Mouse (Mus musculus) hindbrain, embryonic 12.5 days (tissue): ENCODE measurements at regions not wholly inside any gene's neighbourhood (a gene's known extent, or its start where the extent isn't known, plus 50 kb on each side); places are given as distances from the start of the nearest gene placed in this dataset.

Source experiments
- ATAC-seq: fragments of 200-750 bp; cut with Nextera tagmentation; 2 replicates; pipeline ENCODE4 v1.8.0; 2017; ENCODE audit warnings: moderate TSS enrichment; ENCODE audit not compliant: low FRiP score
- H3K27ac ChIP-seq: fragments of 300-500 bp; sonication (generic); 2 replicates; pipeline ENCODE4 v1.5.1; 2016; ENCODE audit warnings: mild to moderate bottlenecking
- H3K27me3 ChIP-seq: fragments of 300-500 bp; sonication (generic); 2 replicates; pipeline ENCODE4 v1.6.1; 2016; ENCODE audit warnings: mild to moderate bottlenecking
- H3K36me3 ChIP-seq: fragments of 300-500 bp; sonication (generic); 2 replicates; pipeline ENCODE4 v1.6.1; 2016; ENCODE audit warnings: mild to moderate bottlenecking
- H3K4me1 ChIP-seq: fragments of 300-500 bp; sonication (generic); 2 replicates; pipeline ENCODE4 v1.6.1; 2016
- H3K4me2 ChIP-seq: fragments of 300-500 bp; sonication (generic); replicated peaks from 2 replicates; pipeline ENCODE4 v1.6.1; 2016; ENCODE audit warnings: mild to moderate bottlenecking
- H3K4me3 ChIP-seq: fragments of 300-500 bp; sonication (generic); 2 replicates; pipeline ENCODE4 v1.5.1; 2016; ENCODE audit warnings: mild to moderate bottlenecking
- H3K9ac ChIP-seq: fragments of 300-500 bp; sonication (generic); 2 replicates; pipeline ENCODE4 v1.6.1; 2016; ENCODE audit warnings: mild to moderate bottlenecking, moderate library complexity
- H3K9me3 ChIP-seq: fragments of 300-500 bp; sonication (generic); replicated peaks from 2 replicates; pipeline ENCODE4 v1.6.1; 2016; ENCODE audit warnings: mild to moderate bottlenecking
- WGBS: fragments of 180-500 bp; shearing (Covaris S2); methylation state at CpG from one replicate; pipeline ENCODE4 v1.1.7; 2016; 5-methylcytosine and 5-hydroxymethylcytosine counted together

- no peaks in the 10 kb centered on the region for H3K36me3 ChIP-seq
- no peak for ATAC-seq
- H3K4me1 ChIP-seq = peaks cover 8% of the 10 kb centered on the region
- no peak overlapping the region for H3K4me3 ChIP-seq
- H3K4me2 ChIP-seq = no peak overlapping the region
- no peak overlapping the region for H3K9ac ChIP-seq
- H3K9me3 ChIP-seq = no peaks in the 10 kb centered on the region
- H3K27me3 ChIP-seq = no peaks in the 10 kb centered on the region
- 75% methylated on average over 7 of the region's 7 CpGs for WGBS
- H3K27ac ChIP-seq = no peak overlapping the region
Measured at GRCm38 (mm10) chr13:111968197-111968596, 159.4 kb upstream of the Map3k1 start.

DNA sequence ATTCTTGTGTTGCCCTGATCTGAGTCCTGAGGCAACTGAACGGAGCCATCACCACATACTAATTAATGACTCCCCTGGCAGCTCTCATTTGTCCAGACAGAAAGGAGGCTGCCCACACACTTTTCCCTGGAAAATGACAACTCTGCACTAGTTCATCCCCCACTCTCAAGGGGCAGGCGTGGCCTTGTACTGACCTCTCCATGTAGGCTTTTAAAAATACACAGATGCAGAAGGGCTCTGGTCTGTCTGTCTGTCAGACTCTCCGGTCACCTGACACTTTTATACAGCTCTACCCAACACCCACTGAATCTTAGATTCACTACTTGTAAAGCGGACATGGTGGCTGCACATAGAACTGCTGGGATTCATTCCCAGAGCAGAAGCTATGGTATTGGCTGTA lies 165.5 kb upstream of the Map3k1 start:
- H3K27ac ChIP-seq = no peak overlapping the region
- no peak overlapping the region for H3K4me3 ChIP-seq
- H3K4me1 ChIP-seq = peaks cover 10% of the 10 kb centered on the region
- no peaks in the 10 kb centered on the region for H3K27me3 ChIP-seq
- no peaks in the 10 kb centered on the region for H3K36me3 ChIP-seq
- ATAC-seq = no peak
- WGBS = 58% methylated on average over 4 of the region's 4 CpGs
- no peak overlapping the region for H3K9ac ChIP-seq
- H3K9me3 ChIP-seq = no peaks in the 10 kb centered on the region
- no peak overlapping the region for H3K4me2 ChIP-seq

GRCm38 (mm10) chr13:111975549-111975948 lies 166.8 kb upstream of the Map3k1 start:
- no peaks in the 10 kb centered on the region for H3K9me3 ChIP-seq
- ATAC-seq = no peak
- H3K27me3 ChIP-seq = no peaks in the 10 kb centered on the region
- H3K4me3 ChIP-seq = no peak overlapping the region
- H3K9ac ChIP-seq = no peak overlapping the region
- 92% methylated on average over 3 of the region's 3 CpGs for WGBS
- H3K27ac ChIP-seq = no peak overlapping the region
- H3K4me1 ChIP-seq = peaks cover 17% of the 10 kb centered on the region
- no peak overlapping the region for H3K4me2 ChIP-seq
- H3K36me3 ChIP-seq = no peaks in the 10 kb centered on the region

GRCm38 (mm10) chr13:111977769-111978674 lies 169.2 kb upstream of the Map3k1 start:
- ATAC-seq = no peak
- H3K27ac ChIP-seq = no peak overlapping the region
- no peaks in the 10 kb centered on the region for H3K27me3 ChIP-seq
- no peak overlapping the region for H3K4me3 ChIP-seq
- WGBS = 85% methylated on average over 31 of the region's 31 CpGs
- H3K4me1 ChIP-seq = peaks cover 17% of the 10 kb centered on the region
- H3K36me3 ChIP-seq = no peaks in the 10 kb centered on the region
- no peaks in the 10 kb centered on the region for H3K9me3 ChIP-seq
- no peak overlapping the region for H3K4me2 ChIP-seq
- H3K9ac ChIP-seq = no peak overlapping the region

- no peak for ATAC-seq
- Histone ChIP-seq H3K9me3 (no peaks in the 10 kb centered on the region), H3K27me3 (no peaks in the 10 kb centered on the region), H3K4me2 (no peak overlapping the region), H3K9ac (no peak overlapping the region), H3K4me3 (no peak overlapping the region), H3K4me1 (peaks cover 17% of the 10 kb centered on the region), H3K36me3 (no peaks in the 10 kb centered on the region), H3K27ac (no peak overlapping the region)
- WGBS = 81% methylated on average over 5 of the region's 5 CpGs
Measured at GRCm38 (mm10) chr13:111978675-111979020, 169.9 kb upstream of the Map3k1 start.

DNA sequence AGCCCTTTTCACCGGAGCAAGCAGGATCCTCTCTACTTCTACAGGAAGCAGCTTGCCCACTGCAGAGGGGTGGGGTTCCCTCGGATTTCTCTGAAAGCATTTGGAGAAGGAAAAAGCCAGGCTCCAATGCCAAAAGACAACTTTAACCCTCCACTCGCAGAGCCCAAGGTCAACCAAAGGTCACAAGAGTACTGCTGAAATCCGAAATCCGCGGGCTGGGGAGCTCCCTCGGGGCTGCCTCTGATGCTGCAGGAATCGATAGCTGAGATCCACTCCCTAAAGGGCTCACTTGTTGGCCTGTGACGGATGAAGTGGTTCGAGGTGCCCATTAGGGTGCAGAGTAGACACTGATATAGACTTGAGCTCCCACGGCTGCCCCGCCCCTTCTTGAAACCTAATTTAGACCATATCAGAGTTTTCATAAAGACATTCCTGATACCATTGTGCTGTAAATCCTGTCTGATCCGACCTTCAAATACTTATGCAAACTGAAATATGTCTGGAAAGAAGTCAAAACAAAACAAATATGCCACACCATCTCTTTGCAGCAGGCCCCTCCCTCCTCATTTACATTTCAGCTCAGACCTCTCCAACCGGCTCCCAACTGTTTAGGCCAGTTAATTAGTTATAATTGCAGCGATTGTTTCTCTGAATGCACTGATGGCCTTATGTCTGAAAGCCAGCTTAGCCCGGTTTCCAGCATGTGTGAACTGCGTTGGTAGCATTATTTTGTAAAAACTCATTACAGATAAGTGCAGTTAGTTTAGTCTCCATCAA lies 170.8 kb upstream of the Map3k1 start:
- no peak overlapping the region for H3K4me3 ChIP-seq
- no peak overlapping the region for H3K9ac ChIP-seq
- no peaks in the 10 kb centered on the region for H3K36me3 ChIP-seq
- no peak for ATAC-seq
- no peak overlapping the region for H3K27ac ChIP-seq
- H3K4me2 ChIP-seq = no peak overlapping the region
- H3K9me3 ChIP-seq = no peaks in the 10 kb centered on the region
- H3K27me3 ChIP-seq = no peaks in the 10 kb centered on the region
- 43% methylated on average over 17 of the region's 17 CpGs for WGBS
- H3K4me1 ChIP-seq = peaks cover 18% of the 10 kb centered on the region

GRCm38 (mm10) chr13:111980205-111980595 lies 171.4 kb upstream of the Map3k1 start:
- Histone ChIP-seq H3K4me3 (no peak overlapping the region), H3K36me3 (no peaks in the 10 kb centered on the region), H3K9me3 (no peaks in the 10 kb centered on the region), H3K27ac (no peak overlapping the region), H3K27me3 (no peaks in the 10 kb centered on the region), H3K9ac (no peak overlapping the region), H3K4me2 (no peak overlapping the region), H3K4me1 (peaks cover 18% of the 10 kb centered on the region)
- no peak for ATAC-seq
- 83% methylated on average over 12 of the region's 12 CpGs for WGBS

GRCm38 (mm10) chr13:111981103-111981502 lies 172.3 kb upstream of the Map3k1 start:
- no peak overlapping the region for H3K4me2 ChIP-seq
- no peaks in the 10 kb centered on the region for H3K27me3 ChIP-seq
- ATAC-seq = no peak
- H3K9ac ChIP-seq = no peak overlapping the region
- H3K36me3 ChIP-seq = no peaks in the 10 kb centered on the region
- 88% methylated on average over 2 of the region's 2 CpGs for WGBS
- H3K4me1 ChIP-seq = peaks cover 18% of the 10 kb centered on the region
- H3K4me3 ChIP-seq = no peak overlapping the region
- no peaks in the 10 kb centered on the region for H3K9me3 ChIP-seq
- no peak overlapping the region for H3K27ac ChIP-seq

GRCm38 (mm10) chr13:111982796-111983460 lies 174.1 kb upstream of the Map3k1 start:
- WGBS = 87% methylated on average over 6 of the region's 6 CpGs
- Histone ChIP-seq H3K27ac (no peak overlapping the region), H3K9me3 (no peaks in the 10 kb centered on the region), H3K36me3 (no peaks in the 10 kb centered on the region), H3K27me3 (no peaks in the 10 kb centered on the region), H3K4me2 (no peak overlapping the region), H3K4me3 (no peak overlapping the region), H3K9ac (no peak overlapping the region), H3K4me1 (peaks cover 18% of the 10 kb centered on the region)
- ATAC-seq = no peak

GRCm38 (mm10) chr13:111984081-111984574 lies 175.3 kb upstream of the Map3k1 start:
- no peaks in the 10 kb centered on the region for H3K36me3 ChIP-seq
- H3K27me3 ChIP-seq = no peaks in the 10 kb centered on the region
- no peaks in the 10 kb centered on the region for H3K9me3 ChIP-seq
- H3K4me3 ChIP-seq = no peak overlapping the region
- H3K4me1 ChIP-seq = peaks cover 14% of the 10 kb centered on the region
- 84% methylated on average over 10 of the region's 10 CpGs for WGBS
- no peak overlapping the region for H3K9ac ChIP-seq
- H3K4me2 ChIP-seq = no peak overlapping the region
- no peak for ATAC-seq
- no peak overlapping the region for H3K27ac ChIP-seq

DNA sequence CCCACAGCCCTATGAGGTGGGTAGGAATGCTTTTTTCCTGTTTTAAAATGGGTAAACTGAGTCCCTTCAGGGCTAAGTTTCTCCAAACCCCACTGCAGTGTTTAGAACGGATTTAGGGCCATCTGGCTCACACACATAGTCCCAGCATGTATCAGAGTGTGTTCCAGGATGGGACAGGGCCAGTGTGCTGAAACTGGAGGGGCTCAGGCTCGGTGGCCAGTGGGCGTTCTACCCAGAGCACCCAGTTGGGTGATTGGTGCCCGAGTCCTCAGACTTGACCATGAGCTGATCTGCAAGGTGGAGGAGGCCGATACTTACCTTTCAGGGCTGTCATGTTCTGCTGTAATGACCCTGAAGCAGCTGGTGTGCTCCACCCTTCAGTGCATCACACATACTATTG lies 176.6 kb upstream of the Map3k1 start:
- WGBS = 90% methylated on average over 5 of the region's 5 CpGs

GRCm38 (mm10) chr13:111986681-111987080 lies 177.9 kb upstream of the Map3k1 start:
- Histone ChIP-seq H3K36me3 (no peaks in the 10 kb centered on the region), H3K27ac (no peak overlapping the region), H3K9ac (no peak overlapping the region), H3K4me1 (peaks cover 14% of the 10 kb centered on the region), H3K4me2 (no peak overlapping the region), H3K4me3 (no peak overlapping the region), H3K9me3 (no peaks in the 10 kb centered on the region), H3K27me3 (no peaks in the 10 kb centered on the region)
- ATAC-seq = no peak
- 89% methylated on average over 15 of the region's 15 CpGs for WGBS

More for the DNA sequence above, 176.6 kb upstream of the Map3k1 start:
- no peak overlapping the region for H3K9ac ChIP-seq
- H3K4me2 ChIP-seq = no peak overlapping the region
- no peak for ATAC-seq
- no peak overlapping the region for H3K4me3 ChIP-seq
- no peak overlapping the region for H3K27ac ChIP-seq
- H3K27me3 ChIP-seq = no peaks in the 10 kb centered on the region
- no peaks in the 10 kb centered on the region for H3K9me3 ChIP-seq
- peaks cover 6% of the 10 kb centered on the region; the same call in 1 of the 2 replicates for H3K4me1 ChIP-seq
- H3K36me3 ChIP-seq = no peaks in the 10 kb centered on the region
